Mouse (Mus musculus) kidney, adult 2 months (tissue): ENCODE data around the gene Olfr707.

Source experiments
- CTCF ChIP-seq: fragments of 200-500 bp; conservative IDR thresholded peaks from 2 replicates; pipeline ENCODE4 v1.5.1; 2011; ENCODE audit warnings: low read depth, mild to moderate bottlenecking, control low read depth, low read length, moderate library complexity, mixed read lengths; ENCODE audit not compliant: insufficient read depth, insufficient read length
- POLR2A ChIP-seq: fragments of 200-500 bp; IDR thresholded peaks from one replicate; pipeline ENCODE4 v1.6.1; 2011; ENCODE audit warnings: low read depth, low read length, control low read depth

GRCm38 (mm10) chr7:106907676-106908075, 6.6 kb upstream of the Olfr707 start, which contains the start of gene Olfr1532-ps1:
- TF ChIP-seq CTCF = no peak
- no peak for TF ChIP-seq POLR2A
